Mouse (Mus musculus): ENCODE measurements at regions not wholly inside any gene's neighbourhood (a gene's known extent, or its start where the extent isn't known, plus 50 kb on each side); places are given as distances from the start of the nearest gene placed in this dataset.
A peak's percentile ranks its signal among the peaks of the same experiment; 100 is the strongest.

GRCm38 (mm10) chr5:43361026-43361425, 128.1 kb downstream of the Cpeb2 start:
- Histone ChIP-seq H3K36me3 (replicated peaks) (no peaks in the 10 kb centered on the region), H3K4me1 (no peaks in the 10 kb centered on the region), H3K27me3 (replicated peaks; ENCODE audit: low read depth, poor library complexity, severe bottlenecking) (no peaks in the 10 kb centered on the region), H3K27ac (replicated peaks) (no peak overlapping the region), H3K9me3 (no peaks in the 10 kb centered on the region), H3K4me3 (no peak overlapping the region)
- WGBS = 91% methylated on average over 1 of the region's 1 CpGs
- no peak for DNase-seq (ENCODE audit: low spot score)

GRCm38 (mm10) chr5:43372385-43372784, 139.4 kb downstream of the Cpeb2 start:
- no peak overlapping the region for H3K27ac ChIP-seq (replicated peaks)
- no peak overlapping the region for H3K4me3 ChIP-seq
- no peaks in the 10 kb centered on the region for H3K27me3 ChIP-seq (replicated peaks; ENCODE audit: low read depth, poor library complexity, severe bottlenecking)
- no peaks in the 10 kb centered on the region for H3K36me3 ChIP-seq (replicated peaks)
- H3K4me1 ChIP-seq = no peaks in the 10 kb centered on the region
- 82% methylated on average over 1 of the region's 1 CpGs for WGBS
- no peak for DNase-seq (ENCODE audit: low spot score)
- H3K9me3 ChIP-seq = no peaks in the 10 kb centered on the region

DNA sequence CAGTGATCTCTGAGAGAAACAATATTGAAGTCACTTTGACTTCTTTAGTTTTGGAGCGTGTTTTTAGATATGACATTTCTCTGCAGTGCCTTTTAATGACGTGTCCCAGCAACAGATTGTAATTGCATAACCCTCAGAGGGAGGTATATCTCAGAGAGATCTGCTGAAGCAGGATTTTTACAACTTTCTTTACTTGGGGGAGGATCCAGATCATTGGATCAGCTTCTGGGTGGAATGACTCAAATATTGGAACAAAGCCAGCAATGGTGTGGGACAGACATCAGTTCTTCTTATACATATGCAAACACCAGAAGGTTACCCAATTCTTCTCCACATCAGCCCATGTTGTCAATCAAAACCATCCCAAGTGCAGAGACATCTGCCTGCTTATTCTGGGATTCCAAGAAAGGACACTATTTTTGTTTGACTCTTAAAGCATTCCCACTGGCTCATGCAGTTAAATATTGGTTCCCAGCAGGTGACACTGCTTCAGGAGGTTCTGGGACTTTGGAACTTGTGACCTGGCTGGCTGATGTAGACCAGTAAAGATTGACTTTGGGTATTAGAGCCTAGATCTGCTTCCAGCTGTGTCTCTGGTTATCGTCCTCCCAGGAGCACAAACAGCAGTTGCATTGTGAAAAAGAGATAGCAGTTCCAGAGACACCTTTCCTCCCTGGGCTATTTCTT, 130.5 kb upstream of the C1qtnf7 start:
- Histone ChIP-seq H3K4me1 (no peaks in the 10 kb centered on the region), H3K9me3 (no peaks in the 10 kb centered on the region), H3K27me3 (replicated peaks; ENCODE audit: low read depth, poor library complexity, severe bottlenecking) (no peaks in the 10 kb centered on the region), H3K36me3 (replicated peaks) (no peaks in the 10 kb centered on the region), H3K4me3 (no peak overlapping the region), H3K27ac (replicated peaks) (no peak overlapping the region)
- no peak for DNase-seq (ENCODE audit: low spot score)
- WGBS = 84% methylated on average over 3 of the region's 3 CpGs

- Histone ChIP-seq H3K27ac (replicated peaks) (no peak overlapping the region), H3K36me3 (replicated peaks) (no peaks in the 10 kb centered on the region), H3K4me1 (no peaks in the 10 kb centered on the region), H3K4me3 (no peak overlapping the region), H3K9me3 (no peaks in the 10 kb centered on the region), H3K27me3 (replicated peaks; ENCODE audit: low read depth, poor library complexity, severe bottlenecking) (no peaks in the 10 kb centered on the region)
- WGBS = 14% methylated on average over 2 of the region's 2 CpGs
- DNase-seq (ENCODE audit: low spot score) = no peak
Measured at GRCm38 (mm10) chr5:43390997-43391396, 124.3 kb upstream of the C1qtnf7 start.

GRCm38 (mm10) chr5:43391412-43392029, 123.8 kb upstream of the C1qtnf7 start:
- Histone ChIP-seq H3K4me1 (no peaks in the 10 kb centered on the region), H3K27ac (replicated peaks) (no peak overlapping the region), H3K36me3 (replicated peaks) (no peaks in the 10 kb centered on the region), H3K9me3 (no peaks in the 10 kb centered on the region), H3K4me3 (no peak overlapping the region), H3K27me3 (replicated peaks; ENCODE audit: low read depth, poor library complexity, severe bottlenecking) (no peaks in the 10 kb centered on the region)
- peak; percentile 62 for DNase-seq (ENCODE audit: low spot score)
- 28% methylated on average over 3 of the region's 3 CpGs for WGBS

GRCm38 (mm10) chr5:43392908-43393545, 122.3 kb upstream of the C1qtnf7 start:
- Histone ChIP-seq H3K27me3 (replicated peaks; ENCODE audit: low read depth, poor library complexity, severe bottlenecking) (no peaks in the 10 kb centered on the region), H3K9me3 (no peaks in the 10 kb centered on the region), H3K36me3 (replicated peaks) (no peaks in the 10 kb centered on the region), H3K27ac (replicated peaks) (no peak overlapping the region), H3K4me1 (no peaks in the 10 kb centered on the region), H3K4me3 (no peak overlapping the region)
- no peak for DNase-seq (ENCODE audit: low spot score)
- WGBS = 80% methylated on average over 8 of the region's 8 CpGs

GRCm38 (mm10) chr5:43417259-43417658, 98.1 kb upstream of the C1qtnf7 start:
- WGBS = 93% methylated on average over 2 of the region's 2 CpGs
- DNase-seq (ENCODE audit: low spot score) = no peak
- no peaks in the 10 kb centered on the region for H3K36me3 ChIP-seq (replicated peaks)
- H3K4me1 ChIP-seq = no peaks in the 10 kb centered on the region
- no peak overlapping the region for H3K4me3 ChIP-seq
- no peak overlapping the region for H3K27ac ChIP-seq (replicated peaks)
- no peaks in the 10 kb centered on the region for H3K9me3 ChIP-seq
- no peaks in the 10 kb centered on the region for H3K27me3 ChIP-seq (replicated peaks; ENCODE audit: low read depth, poor library complexity, severe bottlenecking)

DNA sequence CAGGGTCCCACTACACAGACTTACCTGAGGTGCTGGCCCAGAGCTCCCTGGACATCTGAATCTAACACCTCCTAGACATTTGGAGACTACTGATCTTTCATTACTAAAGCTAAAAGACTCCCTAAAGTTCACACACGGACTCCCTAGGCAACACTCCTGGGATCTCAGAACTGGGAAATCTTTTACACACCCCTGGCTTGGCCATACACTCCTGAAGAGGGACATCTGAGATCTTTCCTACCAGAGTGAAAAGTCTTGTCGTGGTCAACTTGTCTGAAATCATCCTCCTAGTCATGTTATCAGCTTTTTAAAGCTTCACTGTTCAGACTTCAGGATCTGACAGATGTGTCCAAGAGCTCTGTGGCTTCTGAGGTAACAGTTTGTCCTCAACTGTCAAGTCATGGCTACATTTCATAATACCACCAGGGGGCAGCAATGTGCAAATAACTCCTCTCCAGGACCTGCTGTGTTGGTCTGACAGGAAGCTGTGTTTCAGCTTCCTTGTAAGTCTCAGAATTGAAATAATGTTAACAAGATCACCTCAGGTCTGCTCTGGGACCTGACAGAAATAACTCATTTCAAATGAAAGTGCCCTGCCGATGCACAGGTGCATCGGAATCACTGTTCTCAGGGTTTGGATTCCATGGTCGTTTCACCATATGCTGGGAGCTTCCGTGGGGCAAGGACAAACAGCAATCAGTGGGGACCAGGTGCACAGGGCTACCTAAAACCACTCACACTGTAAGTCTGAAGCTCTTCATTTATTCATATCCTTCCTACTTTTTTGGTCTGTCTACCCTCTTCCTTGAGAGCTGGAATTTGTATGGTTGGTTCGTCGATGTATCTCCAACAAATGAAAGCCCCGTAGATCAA, 92.3 kb upstream of the C1qtnf7 start:
- Histone ChIP-seq H3K9me3 (no peaks in the 10 kb centered on the region), H3K27ac (replicated peaks) (no peak overlapping the region)
- WGBS = 81% methylated on average over 9 of the region's 9 CpGs

GRCm38 (mm10) chr5:43424551-43425257, 90.6 kb upstream of the C1qtnf7 start:
- 84% methylated on average over 9 of the region's 9 CpGs for WGBS
- no peak for DNase-seq (ENCODE audit: low spot score)
- Histone ChIP-seq H3K4me1 (no peaks in the 10 kb centered on the region), H3K9me3 (no peaks in the 10 kb centered on the region), H3K27me3 (replicated peaks; ENCODE audit: low read depth, poor library complexity, severe bottlenecking) (no peaks in the 10 kb centered on the region), H3K36me3 (replicated peaks) (no peaks in the 10 kb centered on the region), H3K4me3 (no peak overlapping the region), H3K27ac (replicated peaks) (no peak overlapping the region)

More for the DNA sequence above, 92.3 kb upstream of the C1qtnf7 start:
- Histone ChIP-seq H3K27me3 (replicated peaks; ENCODE audit: low read depth, poor library complexity, severe bottlenecking) (no peaks in the 10 kb centered on the region), H3K4me1 (no peaks in the 10 kb centered on the region), H3K36me3 (replicated peaks) (no peaks in the 10 kb centered on the region), H3K4me3 (no peak overlapping the region)
- peak; percentile 74 for DNase-seq (ENCODE audit: low spot score)

GRCm38 (mm10) chr5:43433337-43433736, 82.0 kb upstream of the C1qtnf7 start:
- Histone ChIP-seq H3K4me3 (no peak overlapping the region), H3K4me1 (no peaks in the 10 kb centered on the region), H3K36me3 (replicated peaks) (no peaks in the 10 kb centered on the region), H3K9me3 (no peaks in the 10 kb centered on the region), H3K27ac (replicated peaks) (no peak overlapping the region), H3K27me3 (replicated peaks; ENCODE audit: low read depth, poor library complexity, severe bottlenecking) (no peaks in the 10 kb centered on the region)
- no peak for DNase-seq (ENCODE audit: low spot score)
- WGBS = 93% methylated on average over 2 of the region's 2 CpGs

DNA sequence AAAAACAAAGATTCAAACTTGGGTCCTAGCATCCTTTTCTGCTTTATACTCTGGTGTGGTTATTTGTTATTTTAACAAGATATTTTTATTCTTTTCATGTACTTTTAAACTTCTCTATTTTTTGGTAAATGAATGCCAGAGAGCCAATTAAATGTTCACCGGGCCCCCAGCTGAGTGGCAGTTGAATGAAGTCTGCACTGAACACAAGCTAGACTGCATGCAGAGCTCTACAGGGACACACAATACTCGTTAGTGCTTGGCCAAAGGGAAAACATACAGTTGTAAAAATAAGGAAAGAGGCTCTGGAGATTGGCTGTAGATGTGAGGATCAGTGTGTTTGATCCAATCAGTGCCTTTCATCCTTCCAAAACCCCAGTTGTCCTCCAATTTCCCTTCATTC, 76.1 kb upstream of the C1qtnf7 start:
- no peaks in the 10 kb centered on the region for H3K36me3 ChIP-seq (replicated peaks)

GRCm38 (mm10) chr5:43441306-43441705, 74.0 kb upstream of the C1qtnf7 start:
- H3K4me3 ChIP-seq = no peak overlapping the region
- 83% methylated on average over 3 of the region's 3 CpGs for WGBS
- no peaks in the 10 kb centered on the region for H3K9me3 ChIP-seq
- H3K27ac ChIP-seq (replicated peaks) = no peak overlapping the region
- H3K4me1 ChIP-seq = no peaks in the 10 kb centered on the region
- no peaks in the 10 kb centered on the region for H3K27me3 ChIP-seq (replicated peaks; ENCODE audit: low read depth, poor library complexity, severe bottlenecking)
- H3K36me3 ChIP-seq (replicated peaks) = no peaks in the 10 kb centered on the region
- no peak for DNase-seq (ENCODE audit: low spot score)

More for the DNA sequence above, 76.1 kb upstream of the C1qtnf7 start:
- no peak for DNase-seq (ENCODE audit: low spot score)
- H3K4me3 ChIP-seq = no peak overlapping the region
- H3K4me1 ChIP-seq = no peaks in the 10 kb centered on the region
- WGBS = 54% methylated on average over 2 of the region's 2 CpGs
- no peaks in the 10 kb centered on the region for H3K9me3 ChIP-seq
- no peak overlapping the region for H3K27ac ChIP-seq (replicated peaks)
- H3K27me3 ChIP-seq (replicated peaks; ENCODE audit: low read depth, poor library complexity, severe bottlenecking) = no peaks in the 10 kb centered on the region

Data from embryonic facial prominence, embryonic 10.5 days (tissue).